Mouse (Mus musculus) lung, adult 2 months (tissue): ENCODE results near the gene Ptpdc1.

Experiments used
- CTCF ChIP-seq: fragments of 200-500 bp; IDR thresholded peaks from 2 replicates; pipeline ENCODE4 v1.5.1; 2011; ENCODE audit warnings: mild to moderate bottlenecking, low read length, control low read depth; ENCODE audit not compliant: insufficient read depth
- POLR2A ChIP-seq: fragments of 200-500 bp; IDR thresholded peaks from 2 replicates; pipeline ENCODE4 v1.6.1; 2011; ENCODE audit warnings: low read depth, mild to moderate bottlenecking, control low read depth, low read length, borderline replicate concordance; ENCODE audit errors: extremely low read depth

DNA sequence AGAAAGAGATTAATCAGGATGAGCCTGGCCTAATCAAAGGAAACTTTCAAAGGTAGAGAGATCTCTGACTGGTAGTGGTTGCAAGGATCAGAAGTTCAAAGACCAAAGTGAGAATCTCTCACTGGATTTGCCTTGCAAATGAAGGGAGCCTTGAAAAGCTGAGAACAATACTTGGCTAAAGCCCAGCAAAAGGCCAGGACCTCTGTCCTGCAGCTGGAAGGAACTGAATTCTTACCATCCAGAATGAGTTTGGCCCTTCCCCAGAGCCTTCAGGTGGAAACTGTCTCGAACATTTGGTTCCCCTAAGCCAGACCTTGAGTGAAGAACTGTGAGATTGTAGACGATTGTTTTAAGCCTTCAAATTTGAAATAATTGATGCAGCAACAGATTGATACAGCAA, 12.2 kb upstream of the Ptpdc1 start:
- no peak for TF ChIP-seq CTCF
- no peak for TF ChIP-seq POLR2A
